Mouse (Mus musculus) frontal cortex, postnatal 14 days (tissue): ENCODE measurements around the gene Ehmt2.

Source experiments
- DNase-seq, 2 experiments: peaks; one replicate each; pipeline ENCODE4 v3.0.0; 2022; ENCODE audit warnings: low spot score in 2 of 2

The Ehmt2 gene

DNA sequence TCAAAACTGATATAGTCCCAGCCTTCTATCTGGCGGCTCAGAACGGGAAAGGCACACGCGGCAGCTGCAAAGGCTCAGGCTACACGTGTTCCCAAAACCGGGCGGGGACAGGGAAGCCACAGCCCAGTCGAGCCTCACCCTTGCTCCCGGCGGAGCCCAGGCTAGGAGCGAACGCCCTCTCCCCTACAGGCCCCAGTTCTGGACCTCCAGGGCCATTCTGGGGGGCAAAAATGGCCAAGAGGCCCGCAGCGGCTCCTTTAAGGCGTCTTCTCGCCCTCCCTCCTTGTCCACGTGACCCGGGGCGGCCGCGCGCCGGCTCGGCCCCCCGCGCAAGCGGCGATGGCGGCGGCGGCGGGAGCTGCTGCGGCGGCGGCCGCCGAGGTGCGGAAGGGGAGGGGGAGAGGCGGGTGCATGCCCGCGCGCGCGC is at the start of gene Ehmt2, which contains the start of gene C2:
Gene Ehmt2 (plus strand): TSS at position 310 of the 427 bp plus-strand sequence.
Gene C2 (minus strand): TSS at position 106 of the 427 bp plus-strand sequence.
- peak; percentile 69 to 73 for DNase-seq

DNA sequence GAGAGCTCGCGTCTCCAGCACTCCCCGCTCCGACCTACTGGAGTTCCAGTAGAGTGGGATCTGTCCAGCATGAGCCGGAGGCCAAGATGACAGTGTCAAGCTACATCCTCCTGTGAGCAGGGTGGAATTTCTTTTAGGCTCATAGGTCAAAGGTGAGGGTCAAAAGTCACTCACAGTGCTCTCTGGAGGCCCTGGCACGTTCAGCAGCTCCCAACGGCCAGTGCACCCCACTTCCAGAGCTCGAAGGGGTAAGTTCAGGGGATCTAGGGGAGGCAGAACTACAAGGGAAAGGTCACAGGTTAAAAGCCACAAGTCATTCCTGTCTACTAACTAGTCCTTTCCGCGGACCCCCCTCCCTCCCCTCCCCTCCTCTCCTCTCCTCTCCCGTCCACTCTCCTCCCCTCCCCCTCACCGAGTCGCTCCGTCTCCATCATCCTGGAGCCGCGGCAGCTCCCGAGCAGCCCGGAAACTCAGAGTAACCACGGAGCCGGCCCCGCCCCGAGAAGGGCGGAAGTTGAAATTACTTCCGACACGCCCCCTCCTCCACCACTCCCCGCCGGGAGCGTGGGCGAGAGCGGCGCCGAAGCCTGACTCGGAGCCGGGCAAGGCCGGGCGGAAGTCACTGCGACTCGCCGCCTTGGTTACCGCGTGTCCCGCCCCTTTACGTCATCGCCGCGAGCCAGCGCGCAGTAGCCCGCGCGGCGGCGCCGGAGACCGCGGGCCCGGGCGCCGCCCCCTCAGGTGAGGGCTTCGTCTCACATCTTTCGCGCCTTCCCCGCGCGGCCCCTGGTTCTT is 48.4 kb upstream of the Ehmt2 start, which contains the start of the genes Skiv2l and Nelfe:
Gene Skiv2l (minus strand): TSS at position 489 of the 795 bp plus-strand sequence.
Gene Nelfe (plus strand): TSS at position 670 of the 795 bp plus-strand sequence.
- peak; percentile 96 to 97 for DNase-seq

DNA sequence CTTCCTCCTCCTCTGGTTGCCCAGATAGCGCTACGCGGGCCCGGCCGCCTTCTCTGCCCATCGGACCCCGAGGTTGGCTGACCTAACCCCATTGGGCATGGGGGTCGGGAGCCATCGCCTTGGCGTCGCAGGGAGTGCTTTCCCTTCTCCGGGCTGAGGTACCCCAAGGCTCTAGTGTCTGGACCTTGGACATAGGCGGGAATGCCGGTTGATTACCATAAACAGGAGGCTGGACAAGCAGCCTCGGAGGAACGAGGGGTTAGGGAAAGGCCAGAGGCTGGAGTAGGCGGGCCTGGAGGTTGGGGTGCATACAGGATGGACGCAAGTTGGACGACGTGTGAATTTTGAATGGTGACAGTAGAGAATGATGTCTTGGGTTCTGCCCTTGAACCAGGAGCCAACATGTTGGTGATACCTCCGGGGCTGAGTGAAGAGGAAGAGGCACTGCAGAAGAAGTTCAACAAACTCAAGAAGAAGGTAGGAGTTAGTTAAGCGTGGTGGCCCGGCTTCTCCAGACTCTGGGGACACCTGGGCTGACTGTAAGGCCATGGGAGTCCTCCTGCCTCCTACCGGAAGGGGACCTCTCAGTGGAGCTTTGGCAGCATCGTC is 47.6 kb upstream of the Ehmt2 start:
- no peak for DNase-seq

- DNase-seq: no peak
These were observed 44.8 kb upstream of the Ehmt2 start for GRCm38 (mm10) chr17:34853511-34853910.

DNA sequence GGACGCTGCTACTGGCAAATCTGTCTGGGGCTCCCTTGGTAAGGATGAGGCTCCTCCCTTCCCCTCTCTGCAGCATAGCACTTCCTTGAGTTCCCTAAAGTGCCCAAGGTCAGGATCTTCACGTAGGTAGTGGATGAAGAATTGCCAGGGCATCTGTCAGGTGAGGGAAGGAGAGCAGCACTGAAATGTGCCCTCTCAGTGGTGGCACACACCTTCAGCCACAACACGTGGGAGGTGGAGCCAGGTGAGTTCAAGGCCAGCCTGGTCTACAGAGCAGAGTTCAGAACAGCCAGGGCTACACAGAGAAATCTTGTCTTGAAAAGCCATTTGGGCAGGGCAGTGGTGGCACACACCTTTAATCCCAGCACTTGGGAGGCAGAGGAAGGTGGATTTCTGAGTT is 43.5 kb upstream of the Ehmt2 start:
- DNase-seq: no peak

DNA sequence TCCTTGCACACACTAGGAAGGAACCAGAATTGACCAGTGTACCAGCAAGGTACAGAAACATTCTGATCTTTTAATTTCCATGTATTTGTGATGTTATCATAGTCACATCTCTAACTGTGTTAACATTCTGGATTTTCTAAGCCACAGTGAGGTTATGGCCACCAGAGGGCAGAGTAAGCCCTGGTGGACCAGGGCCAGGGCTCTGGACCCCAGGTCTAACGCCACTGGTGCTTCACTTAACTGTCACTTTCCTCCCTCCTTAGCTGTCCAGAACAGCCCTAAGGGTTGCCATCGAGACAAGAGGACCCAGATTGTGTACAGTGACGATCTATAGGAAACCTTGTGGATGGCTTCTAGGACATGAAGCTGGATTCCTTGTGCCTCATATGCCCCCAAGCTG is 42.4 kb upstream of the Ehmt2 start:
- no peak for DNase-seq

DNA sequence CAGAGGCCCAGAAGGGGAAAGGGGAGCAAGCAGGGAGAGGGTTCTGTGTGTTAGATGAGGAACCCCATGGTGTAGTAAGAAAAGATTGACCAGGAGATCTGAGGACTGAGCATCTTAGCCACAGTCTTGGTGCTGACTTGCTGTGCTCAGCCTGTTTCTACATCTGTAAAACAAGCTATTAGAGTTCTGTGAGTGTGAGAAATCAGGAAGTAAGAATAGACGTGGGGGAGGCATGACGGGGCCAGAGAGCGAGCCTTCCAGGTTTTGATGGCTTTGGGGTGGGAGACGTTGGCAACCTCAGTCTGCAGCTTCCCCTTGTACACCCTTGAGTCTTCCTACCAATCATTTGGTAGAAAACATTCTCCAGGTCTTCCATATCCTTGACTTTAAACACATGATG is 39.6 kb upstream of the Ehmt2 start:
- DNase-seq: no peak

DNA sequence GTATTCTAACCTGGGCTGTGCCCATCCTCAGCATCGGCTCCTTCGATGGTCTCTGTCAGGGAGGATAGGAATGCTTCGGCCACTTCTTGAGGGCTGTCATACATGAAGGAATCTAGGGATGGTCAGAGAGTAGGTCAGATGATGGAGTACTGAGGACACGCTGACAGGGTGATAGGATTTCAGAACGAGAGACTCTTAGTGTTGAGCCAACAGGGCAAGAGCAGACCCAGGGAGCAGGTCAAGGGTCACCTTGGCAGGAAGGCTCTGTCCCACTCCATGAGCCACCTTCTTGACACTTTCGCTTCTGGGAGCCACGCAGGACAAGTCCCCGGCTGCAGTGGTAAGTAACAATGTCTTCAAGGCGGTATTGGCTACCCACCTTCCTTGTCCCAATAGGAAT is 37.8 kb upstream of the Ehmt2 start:
- DNase-seq: no peak

GRCm38 (mm10) chr17:34861704-34862415 is 36.4 kb upstream of the Ehmt2 start:
- no peak for DNase-seq

DNA sequence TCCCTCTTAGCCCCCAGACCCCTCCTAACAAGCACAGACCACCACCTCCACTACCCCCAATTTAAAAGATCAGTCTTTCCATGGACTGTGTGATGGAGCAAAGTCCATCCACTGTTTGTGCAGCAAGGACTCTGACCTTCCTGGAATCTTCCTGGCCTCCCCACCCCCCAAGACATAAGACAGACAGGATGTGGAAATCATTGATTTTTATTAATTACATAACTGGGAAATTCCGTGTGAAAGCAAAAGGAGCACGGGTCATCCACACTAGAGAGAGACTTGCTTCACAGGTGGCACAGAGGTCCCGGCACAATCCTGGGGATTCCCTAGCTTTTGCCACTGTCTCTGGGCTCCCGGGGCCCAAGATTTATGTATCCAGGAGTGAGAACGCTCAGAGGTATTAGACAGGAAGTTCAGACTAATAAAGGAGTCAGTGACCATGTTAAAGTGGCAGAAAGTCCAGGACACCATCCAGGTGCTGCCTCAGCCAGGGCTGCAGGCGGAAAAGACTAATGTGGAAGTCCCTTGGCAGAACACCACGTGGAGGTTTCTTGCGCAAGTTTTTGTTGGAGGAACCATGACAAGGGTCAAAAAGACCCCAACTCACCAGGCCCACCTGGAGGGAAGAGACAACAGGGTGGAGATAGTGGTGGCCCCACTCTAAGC is 35.7 kb upstream of the Ehmt2 start, which contains the start of gene Cfb:
Gene Cfb (minus strand): TSS at position 103 of the 666 bp plus-strand sequence.
- DNase-seq: no peak

DNA sequence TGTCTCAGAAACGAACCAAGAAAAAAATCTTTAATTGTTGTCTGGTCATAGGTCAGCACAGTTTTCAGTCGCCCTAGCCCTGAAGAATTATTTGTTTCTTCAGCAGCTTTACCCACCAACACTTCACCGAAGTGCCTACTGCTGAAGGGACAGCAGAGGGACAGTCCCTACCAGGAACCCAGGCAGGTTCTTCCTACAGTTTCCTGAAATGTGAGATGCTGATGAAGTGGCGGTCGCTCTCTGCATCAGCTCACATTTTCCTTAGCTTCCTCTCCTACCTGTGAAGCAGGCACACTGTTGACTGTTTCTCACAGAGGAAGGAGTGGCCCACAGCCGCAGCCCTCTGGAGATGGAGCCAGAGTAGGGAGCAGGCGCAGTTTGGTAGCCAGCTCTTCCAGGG is 32.3 kb upstream of the Ehmt2 start:
- DNase-seq: no peak

- DNase-seq: no peak
These were observed 23.9 kb upstream of the Ehmt2 start for GRCm38 (mm10) chr17:34874321-34874720.

DNA sequence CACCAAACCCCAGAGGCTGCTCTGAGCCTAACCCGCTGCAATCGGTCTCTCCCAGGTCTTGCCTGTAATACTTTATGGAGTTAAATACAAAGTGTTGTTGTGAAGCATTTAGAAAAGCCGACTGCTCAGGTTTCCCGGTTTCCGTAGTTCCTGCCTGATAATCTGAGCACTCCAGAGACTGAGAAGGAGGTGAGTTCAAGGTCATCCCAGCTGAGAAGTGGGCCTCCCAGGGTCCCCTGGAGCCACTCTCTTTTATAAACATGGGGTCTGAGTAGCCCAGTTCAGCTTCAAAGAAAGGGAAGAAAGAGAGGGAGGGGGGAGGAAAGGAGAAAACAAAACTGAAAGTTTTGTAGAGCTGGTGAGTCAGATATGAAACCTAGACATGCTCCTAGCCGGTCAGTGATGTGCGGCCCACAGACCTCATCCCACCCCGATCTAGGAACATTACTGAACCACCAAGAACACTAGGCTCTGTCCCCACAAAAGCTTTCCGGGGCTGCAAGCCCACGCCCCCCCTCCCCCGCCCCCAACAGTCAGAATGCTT is 18.9 kb upstream of the Ehmt2 start, which contains the start of gene Zbtb12:
Gene Zbtb12 (plus strand): TSS at position 148 of the 544 bp plus-strand sequence.
- DNase-seq: no peak

DNA sequence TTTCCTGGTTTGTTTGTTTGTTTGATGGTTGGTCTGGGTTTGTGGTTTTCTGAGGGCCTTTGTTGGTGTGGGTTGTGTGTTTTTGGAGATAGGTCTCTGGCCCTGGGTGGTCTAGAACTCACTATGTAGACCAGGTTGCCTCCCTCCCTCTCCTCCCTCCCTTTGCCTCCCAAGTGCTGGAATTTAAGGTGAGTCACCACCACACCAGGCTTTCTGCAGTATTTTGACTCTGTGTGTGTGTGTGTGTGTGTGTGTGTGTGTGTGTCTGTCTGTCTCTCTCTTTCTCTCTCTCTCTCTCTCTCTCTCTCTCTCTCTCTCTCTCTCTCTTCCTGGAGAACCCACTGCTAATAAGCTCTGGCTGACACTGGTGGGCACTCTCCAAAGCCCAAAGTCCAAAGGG is 17.1 kb upstream of the Ehmt2 start:
- no peak for DNase-seq

GRCm38 (mm10) chr17:34881683-34882310 is 16.5 kb upstream of the Ehmt2 start, which contains the start of gene Gm20547:
Gene Gm20547 (minus strand): TSS chr17:34882042.
- no peak for DNase-seq

DNA sequence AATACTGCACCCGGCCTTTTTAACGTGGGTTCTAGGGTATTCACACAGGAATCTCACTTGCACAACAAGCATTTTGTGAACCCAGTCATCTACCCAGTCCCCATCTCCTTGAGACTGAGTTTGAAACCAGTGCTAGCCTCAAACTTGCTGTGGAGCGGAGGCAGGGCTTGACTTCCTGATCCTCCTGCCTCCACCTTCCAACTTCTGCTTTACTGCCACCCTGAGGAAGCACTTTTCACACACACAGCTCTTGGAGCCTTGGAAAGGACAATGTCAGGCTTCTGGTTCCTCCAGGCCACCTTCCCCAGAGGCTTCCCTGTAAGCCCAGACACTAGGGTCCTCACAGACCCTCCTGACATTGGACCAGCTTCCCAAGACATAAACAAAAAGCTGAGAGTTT is 14.9 kb upstream of the Ehmt2 start:
- no peak for DNase-seq

DNA sequence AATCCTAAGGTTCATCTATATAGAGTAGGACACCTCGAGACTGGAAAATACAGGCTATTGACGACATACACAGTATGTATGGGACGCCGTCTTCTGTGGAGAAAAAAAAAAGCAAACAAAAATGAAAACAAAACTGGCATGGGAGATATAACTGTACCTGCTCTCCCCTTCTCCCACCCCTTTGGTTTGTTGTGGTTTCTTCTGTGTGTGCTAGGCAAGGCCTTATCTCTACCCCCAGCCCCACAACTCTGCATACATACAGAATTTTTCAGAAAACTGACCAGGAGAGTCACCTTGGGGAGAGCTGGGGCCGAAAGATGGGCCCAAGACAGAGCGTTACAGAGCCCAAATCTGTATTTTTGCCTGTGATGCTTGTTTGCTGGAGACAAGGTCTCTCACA is 13.6 kb upstream of the Ehmt2 start:
- no peak for DNase-seq

DNA sequence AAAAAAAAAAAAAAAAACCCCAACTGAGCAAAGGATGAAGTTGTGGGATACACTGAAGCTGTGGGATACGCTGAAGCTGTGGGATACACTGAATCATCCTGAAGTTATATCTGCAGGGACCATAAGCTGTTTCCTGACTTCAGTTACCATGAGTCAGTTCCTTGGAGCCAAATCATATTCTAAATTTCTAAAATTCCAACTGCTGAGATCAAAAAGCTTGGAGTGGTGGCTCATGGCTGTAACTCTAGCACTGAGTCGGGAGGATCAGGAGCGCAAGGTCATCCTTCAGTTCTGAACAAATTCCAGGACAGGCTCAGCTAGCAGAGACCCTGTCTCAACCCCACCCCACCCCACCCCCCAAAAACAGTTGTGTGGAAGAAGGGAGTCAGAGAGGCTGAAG is 12.7 kb upstream of the Ehmt2 start:
- DNase-seq: no peak

DNA sequence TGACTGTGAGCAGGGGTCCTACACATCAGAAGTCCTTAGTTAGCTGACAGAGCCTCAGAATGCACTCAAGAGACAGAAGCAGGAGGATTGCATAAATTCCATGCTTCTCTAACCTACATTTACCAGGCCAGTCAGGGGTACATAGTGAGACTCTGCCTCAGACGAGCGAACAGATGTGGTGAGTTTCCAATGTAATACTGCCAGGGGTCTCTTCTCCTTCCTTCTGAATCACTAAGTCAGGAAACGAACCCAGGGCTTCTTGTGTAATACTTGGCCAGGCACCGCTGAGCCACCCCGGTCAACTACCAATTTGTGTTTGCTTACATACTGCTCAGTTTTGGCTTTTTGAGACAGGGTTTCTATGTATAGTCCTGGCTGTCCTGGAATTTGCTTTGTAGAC is 10.3 kb upstream of the Ehmt2 start:
- DNase-seq: no peak

DNA sequence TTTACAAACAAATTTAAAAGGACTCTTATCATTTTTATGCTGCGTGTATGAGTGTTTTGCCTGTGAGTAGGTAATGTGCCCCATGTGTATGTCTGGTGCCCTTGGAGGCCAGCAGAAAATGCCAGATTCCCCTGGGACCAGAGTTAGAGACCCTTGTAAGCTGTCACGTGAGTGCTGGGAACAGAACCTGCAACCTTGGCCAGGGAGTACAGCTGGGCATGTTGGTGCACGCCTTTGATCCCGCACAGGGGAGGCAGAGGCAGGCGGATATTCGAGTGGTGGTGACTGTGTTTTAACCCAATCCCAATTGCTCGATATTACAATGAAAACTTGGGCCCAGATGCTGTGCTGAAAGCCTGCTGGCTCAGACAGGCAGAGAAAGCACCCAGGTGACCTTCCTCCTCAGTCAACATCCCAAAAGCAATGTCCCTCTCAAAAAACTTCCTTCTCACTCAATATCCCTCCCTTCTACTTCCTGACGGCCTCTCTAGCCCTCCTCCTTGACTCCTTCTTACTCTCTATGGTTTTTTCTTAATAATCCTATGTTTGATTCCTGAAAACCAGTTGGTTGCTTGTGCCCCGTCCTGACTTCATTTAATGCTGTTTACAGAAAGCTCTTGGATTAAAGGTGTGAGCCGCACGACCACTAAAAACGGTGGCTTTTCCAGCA is 8.1 kb upstream of the Ehmt2 start:
- no peak for DNase-seq
